Mouse (Mus musculus) gonadal fat pad, adult 2 months (tissue): ENCODE measurements around the gene Rhoc. TPM values are rescaled to one million over a fixed set of nuclear protein-coding genes. Genes with fewer than 3 reads are reported as not detected.

Experiments used
- DNase-seq: peaks from one replicate; pipeline ENCODE4 v3.0.0-alpha.2; 2012; ENCODE audit warnings: low read depth
- polyA plus RNA-seq: library from polyadenylated mRNA; depleted of rRNA; stranded (reverse); fragments of >200 nt; gene quantifications from 2 replicates; pipeline ENCODE4 v1.2.3, GENCODE M21; 2012; rRNA removed

The Rhoc gene
- polyA plus RNA-seq, 1 experiment = 134 TPM

GRCm38 (mm10) chr3:104815346-104815745 lies 27.2 kb downstream of the Rhoc start:
- no peak for DNase-seq

- DNase-seq = no peak
Observed at GRCm38 (mm10) chr3:104816130-104816529, 28.0 kb downstream of the Rhoc start.

- DNase-seq = no peak
Observed at GRCm38 (mm10) chr3:104817481-104817990, 29.4 kb downstream of the Rhoc start.

GRCm38 (mm10) chr3:104817991-104818748 lies 30.0 kb downstream of the Rhoc start, which contains the start of gene Mov10:
TSS of gene Mov10 (minus strand) at chr3:104818563.
- DNase-seq = no peak

- DNase-seq = no peak
Observed at GRCm38 (mm10) chr3:104818749-104819134, 30.6 kb downstream of the Rhoc start.

- no peak for DNase-seq
Observed at GRCm38 (mm10) chr3:104820426-104820825, 32.3 kb downstream of the Rhoc start.

GRCm38 (mm10) chr3:104822413-104822812 lies 34.2 kb downstream of the Rhoc start:
- no peak for DNase-seq

GRCm38 (mm10) chr3:104835797-104836196 lies 47.6 kb downstream of the Rhoc start:
- no peak for DNase-seq

- DNase-seq = no peak
Observed at GRCm38 (mm10) chr3:104841049-104841448, 52.9 kb downstream of the Rhoc start.

Other genes with a start within 250 kb of the Rhoc start
- gene Slc16a1, start 149.7 kb upstream of the Rhoc start, polyA plus RNA-seq = 18.1 and 21.9 TPM in 2 replicates
- gene Ppm1j, start 7.3 kb upstream of the Rhoc start, polyA plus RNA-seq = 6.1 and 6.7 TPM in 2 replicates
- 0.23 TPM in 2 replicates for gene Fam19a3, start 6.5 kb upstream of the Rhoc start, polyA plus RNA-seq
- 8.1 and 12.3 TPM in 2 replicates for gene Mov10, start 30.2 kb downstream of the Rhoc start, polyA plus RNA-seq
- gene St7l, start 75.6 kb downstream of the Rhoc start, polyA plus RNA-seq = 5.8 and 7.8 TPM in 2 replicates
- gene Capza1, start 76.1 kb downstream of the Rhoc start, polyA plus RNA-seq = 26.2 and 29.0 TPM in 2 replicates
- 4.4 and 5.6 TPM in 2 replicates for gene Wnt2b, start 173.5 kb downstream of the Rhoc start, polyA plus RNA-seq